Mouse (Mus musculus) C2C12 (cell line): ENCODE measurements at regions not wholly inside any gene's neighbourhood (a gene's known extent, or its start where the extent isn't known, plus 50 kb on each side); places are given as distances from the start of the nearest gene placed in this dataset.
"Not testable (repeated sequence)": the region's sequence is repeated elsewhere in the genome, so short reads cannot be mapped to it uniquely, and the experiment has no call there.

Experiments used
- CEBPB ChIP-seq: IDR thresholded peaks from one replicate; pipeline ENCODE4 v1.6.1; 2011; ENCODE audit warnings: low read depth, mild to moderate bottlenecking, control low read depth, moderate library complexity
- CTCF ChIP-seq: IDR thresholded peaks from one replicate; pipeline ENCODE4 v1.5.1; 2011; ENCODE audit not compliant: control insufficient read depth, insufficient read depth, insufficient read length
- MAX ChIP-seq: IDR thresholded peaks from one replicate; pipeline ENCODE4 v1.6.1; 2011; ENCODE audit warnings: mild to moderate bottlenecking, control low read depth
- USF1 ChIP-seq: IDR thresholded peaks from one replicate; pipeline ENCODE4 v1.6.1; 2011; ENCODE audit warnings: low read depth, mild to moderate bottlenecking, control low read depth, moderate library complexity

DNA sequence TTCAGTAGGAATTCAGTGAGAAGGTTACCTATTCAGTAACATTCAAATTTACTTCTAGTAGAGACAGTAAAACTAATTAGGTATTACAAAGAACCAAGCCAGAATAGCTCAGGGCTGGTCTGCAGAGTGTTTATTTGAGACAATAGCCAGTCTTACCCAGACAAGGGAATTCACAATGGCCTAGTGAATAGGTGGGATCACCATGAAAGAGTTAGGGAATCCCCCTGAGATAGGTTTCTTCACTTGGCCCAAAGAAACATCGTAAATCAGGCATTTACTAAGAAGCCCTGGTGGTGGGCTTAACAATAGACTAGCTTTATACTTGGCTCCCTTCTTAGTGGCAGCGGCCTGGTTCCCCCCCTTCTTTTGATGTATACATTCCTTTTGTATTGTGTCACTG is 268.6 kb upstream of the Gje1 start:
- not testable (repeated sequence) for TF ChIP-seq CTCF, USF1, CEBPB, MAX
